Mouse (Mus musculus) brown adipose tissue, adult 24 weeks (tissue): ENCODE data around the gene Acy3. TPM values are rescaled to one million over a fixed set of nuclear protein-coding genes. Genes with fewer than 3 reads are reported as not detected.
"Not testable (repeated sequence)": the region's sequence is repeated elsewhere in the genome, so short reads cannot be mapped to it uniquely, and the experiment has no call there.

Source experiments
- H3K27ac ChIP-seq: fragments of 200-500 bp; replicated peaks from 2 replicates; pipeline ENCODE4 v1.5.1; 2012; ENCODE audit warnings: low read depth, mild to moderate bottlenecking, low read length
- H3K4me1 ChIP-seq: fragments of 200-500 bp; 2 replicates; pipeline ENCODE4 v1.6.1; 2012; ENCODE audit warnings: low read length, mixed read lengths; ENCODE audit not compliant: control insufficient read depth, insufficient read depth, insufficient read length
- H3K4me3 ChIP-seq: fragments of 200-500 bp; 2 replicates; pipeline ENCODE4 v1.5.1; 2012; ENCODE audit warnings: low read depth, mild to moderate bottlenecking, low read length, moderate library complexity; ENCODE audit not compliant: insufficient read depth
- polyA plus RNA-seq: library from polyadenylated mRNA; stranded (reverse); fragments of >200 nt; gene quantifications from 2 replicates; pipeline ENCODE4 v1.2.4, GENCODE M21; 2012; ENCODE audit not compliant: missing spikeins, insufficient read depth, insufficient read length

Acy3 gene
- polyA plus RNA-seq, 1 experiment = 40.6 TPM

- H3K27ac ChIP-seq = no peak overlapping the region
Observed at GRCm38 (mm10) chr19:3960211-3960610, 26.2 kb upstream of the Acy3 start.

DNA sequence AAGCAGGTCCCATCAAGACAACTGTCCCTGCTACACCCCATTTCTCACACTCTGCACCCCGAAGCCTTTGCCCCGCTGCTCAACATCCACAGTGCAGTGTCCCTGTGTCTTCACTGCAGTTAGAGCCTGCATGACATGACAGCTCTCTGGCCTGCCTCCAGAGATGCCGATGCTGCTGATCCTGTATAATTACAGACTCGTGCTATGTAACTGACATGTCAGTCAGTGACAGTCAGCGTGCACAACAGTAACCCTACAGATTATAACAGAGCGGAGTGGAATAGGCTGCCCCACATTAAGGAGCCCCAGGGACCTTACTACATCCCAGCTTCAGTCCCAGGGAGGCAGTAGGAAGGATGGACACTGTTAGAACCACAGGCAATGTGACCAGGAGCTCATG lies 24.6 kb upstream of the Acy3 start:
- H3K27ac ChIP-seq, H3K4me1 ChIP-seq: not testable (repeated sequence)

More at GRCm38 (mm10) chr19:3960211-3960610, 26.2 kb upstream of the Acy3 start:
- Histone ChIP-seq H3K4me3 (no peak overlapping the region), H3K4me1 (peaks cover 3% of the 10 kb centered on the region; the same call in 1 of the 2 replicates)

DNA sequence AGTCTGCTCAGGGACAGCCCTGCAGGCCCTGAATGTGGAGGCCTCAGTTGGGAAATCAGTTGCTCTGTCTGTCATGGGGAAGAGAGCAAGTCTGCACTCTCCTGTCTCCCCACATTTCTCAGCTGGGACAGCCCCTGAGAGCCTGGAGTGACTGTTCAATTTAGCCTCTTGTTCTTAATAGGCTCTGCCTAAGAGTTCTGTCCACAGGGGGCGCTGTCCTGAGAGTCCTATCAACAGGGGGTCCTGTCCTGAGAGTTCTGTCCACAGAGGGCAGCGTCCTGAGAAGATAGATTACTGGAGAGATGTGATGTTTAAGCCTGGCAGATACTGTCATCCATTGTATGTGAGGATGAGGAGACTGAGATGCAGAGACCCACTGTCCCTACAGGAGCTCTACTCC lies 23.9 kb upstream of the Acy3 start:
- Histone ChIP-seq H3K4me3 (no peak overlapping the region), H3K27ac (no peak overlapping the region), H3K4me1 (peaks cover 3% of the 10 kb centered on the region; the same call in 1 of the 2 replicates)

More for the DNA sequence above, 24.6 kb upstream of the Acy3 start:
- H3K4me3 ChIP-seq = not testable (repeated sequence)

DNA sequence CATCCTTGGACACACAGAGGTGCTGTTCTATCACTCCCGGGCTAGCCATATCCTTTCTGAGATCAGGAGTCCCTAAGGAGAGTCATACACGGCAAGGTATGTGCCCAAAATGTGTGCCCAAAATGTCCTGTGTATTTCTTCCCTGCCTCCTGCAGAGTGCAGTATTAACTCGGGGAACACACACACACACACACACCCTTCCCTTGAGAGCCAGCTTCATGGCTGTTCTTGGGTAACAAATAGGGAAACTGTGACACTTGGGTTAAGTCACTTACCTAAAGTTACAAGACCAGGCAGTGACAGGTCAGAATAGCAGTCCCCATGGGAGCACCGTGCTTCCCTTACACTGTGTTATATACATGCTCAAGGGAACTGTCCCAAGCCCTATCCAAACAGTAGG lies 22.3 kb upstream of the Acy3 start:
- no peak overlapping the region for H3K27ac ChIP-seq
- no peaks in the 10 kb centered on the region for H3K4me1 ChIP-seq
- no peak overlapping the region for H3K4me3 ChIP-seq

- Histone ChIP-seq H3K27ac (no peak overlapping the region), H3K4me3 (no peak overlapping the region), H3K4me1 (no peaks in the 10 kb centered on the region)
Observed at GRCm38 (mm10) chr19:3966330-3967075, 19.9 kb upstream of the Acy3 start.

DNA sequence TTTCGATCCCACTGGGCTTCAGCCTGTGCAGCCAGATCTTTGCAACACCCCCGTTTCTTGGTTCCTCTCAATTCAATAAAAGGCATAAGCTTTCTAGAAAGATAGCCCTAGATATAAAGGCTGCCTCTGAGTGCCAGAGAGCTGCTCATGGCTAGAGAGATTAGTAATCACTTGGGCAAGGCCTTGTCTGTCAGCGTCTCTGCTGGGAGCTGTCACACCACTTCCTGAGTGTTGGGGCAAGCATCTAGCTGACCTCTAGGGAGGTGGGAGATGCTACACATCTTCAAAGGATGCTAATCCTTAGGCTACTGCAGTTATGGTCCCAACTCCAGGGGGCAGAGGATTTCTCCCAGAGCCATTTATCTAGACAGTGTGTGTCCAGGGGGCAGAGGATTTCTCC lies 19.1 kb upstream of the Acy3 start:
- H3K4me3 ChIP-seq = no peak overlapping the region
- H3K27ac ChIP-seq = no peak overlapping the region
- 0 out of 2 replicates have a peak, but pooled peaks cover 2% of the 10 kb centered on the region for H3K4me1 ChIP-seq

GRCm38 (mm10) chr19:3972229-3972628 lies 14.1 kb upstream of the Acy3 start, which contains the start of gene Aldh3b2:
TSS of gene Aldh3b2 (plus strand) at chr19:3972328.
- H3K4me1 ChIP-seq = 0 out of 2 replicates have a peak, but pooled peaks cover 2% of the 10 kb centered on the region
- 0 out of 2 replicates have a peak within 1 kb of the TSS, but pooled peaks have one; percentile 11 for H3K27ac ChIP-seq
- no peak within 1 kb of the TSS for H3K4me3 ChIP-seq

GRCm38 (mm10) chr19:3974608-3975007 lies 11.8 kb upstream of the Acy3 start:
- H3K4me1 ChIP-seq, H3K4me3 ChIP-seq, H3K27ac ChIP-seq: not testable (repeated sequence)

- Histone ChIP-seq H3K4me1 (0 out of 2 replicates have a peak, but pooled peaks cover 2% of the 10 kb centered on the region), H3K4me3 (no peak overlapping the region), H3K27ac (no peak overlapping the region)
Observed at GRCm38 (mm10) chr19:3975866-3976265, 10.5 kb upstream of the Acy3 start.

GRCm38 (mm10) chr19:3980309-3980708 lies 6.1 kb upstream of the Acy3 start:
- peaks cover 4% of the 10 kb centered on the region; the same call in 1 of the 2 replicates for H3K4me1 ChIP-seq
- H3K4me3 ChIP-seq = no peak overlapping the region
- H3K27ac ChIP-seq = no peak overlapping the region

- Histone ChIP-seq H3K4me3 (no peak overlapping the region), H3K27ac (no peak overlapping the region), H3K4me1 (peaks cover 10% of the 10 kb centered on the region; the same call in 1 of the 2 replicates)
Observed at GRCm38 (mm10) chr19:3980917-3981316, 5.5 kb upstream of the Acy3 start.

DNA sequence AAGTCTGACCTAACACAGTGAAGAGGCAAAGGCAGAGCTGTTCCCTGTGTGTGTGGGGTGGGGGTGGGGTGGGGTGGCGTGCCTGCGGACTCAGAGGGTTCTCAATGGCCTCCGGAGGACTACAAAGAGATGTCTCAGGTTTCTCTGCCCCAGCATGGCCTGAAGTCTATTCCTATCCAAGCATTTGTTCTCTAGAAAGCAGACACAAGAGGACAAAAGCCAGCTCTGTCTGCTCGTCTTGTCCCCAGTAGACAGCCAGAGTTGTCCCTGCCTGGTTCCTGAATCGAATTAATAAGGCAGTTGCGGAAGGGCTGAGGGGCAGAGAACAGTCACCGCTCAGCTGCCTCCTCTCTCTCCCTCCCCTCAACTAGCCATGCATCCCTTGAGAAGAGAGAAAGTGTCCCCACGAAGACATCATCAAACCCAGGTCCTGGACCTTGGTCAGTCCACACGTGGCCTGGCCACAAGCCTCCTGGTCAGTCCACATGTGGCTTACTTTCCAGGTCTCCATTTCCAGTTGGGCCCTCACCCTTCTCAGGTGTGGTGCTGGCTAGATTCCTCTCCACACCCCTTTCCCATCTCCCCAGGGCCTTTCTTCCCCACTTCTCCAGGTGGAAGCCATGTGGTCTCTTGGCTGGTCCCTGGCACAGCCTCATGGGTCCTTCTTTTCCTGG lies 2.7 kb upstream of the Acy3 start:
- H3K4me1 ChIP-seq = peaks cover 20% of the 10 kb centered on the region
- no peak overlapping the region for H3K27ac ChIP-seq
- H3K4me3 ChIP-seq = no peak overlapping the region

- Histone ChIP-seq H3K27ac (peak overlapping the region; percentile 32), H3K4me1 (peaks cover 20% of the 10 kb centered on the region), H3K4me3 (no peak overlapping the region)
Observed at GRCm38 (mm10) chr19:3985261-3985681, 1.1 kb upstream of the Acy3 start.

- H3K27ac ChIP-seq = no peak overlapping the region
- H3K4me1 ChIP-seq = peaks cover 20% of the 10 kb centered on the region
- no peak overlapping the region for H3K4me3 ChIP-seq
Observed at GRCm38 (mm10) chr19:3988066-3988465, 1.7 kb downstream of the Acy3 start.

DNA sequence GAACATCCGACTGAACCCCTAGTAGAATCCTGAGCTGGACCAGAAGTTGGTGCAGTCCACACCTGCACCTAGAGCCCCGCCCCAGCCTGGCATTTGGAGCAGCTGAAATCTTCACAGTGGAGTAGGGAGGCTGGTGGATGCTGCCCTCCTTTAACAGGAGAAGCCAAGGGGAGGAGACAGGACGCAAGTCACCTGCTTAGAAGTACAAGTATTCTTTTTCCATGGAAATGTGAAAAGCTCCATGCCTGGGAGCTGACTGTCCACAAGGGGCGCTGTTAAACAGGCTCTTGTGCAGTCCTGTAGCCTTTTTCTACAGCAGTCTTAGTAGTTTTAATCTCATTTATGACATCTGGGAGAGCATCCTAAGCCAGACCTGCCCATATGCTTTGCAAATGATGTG lies 2.4 kb downstream of the Acy3 start:
- no peak overlapping the region for H3K27ac ChIP-seq
- H3K4me3 ChIP-seq = no peak overlapping the region
- peaks cover 20% of the 10 kb centered on the region for H3K4me1 ChIP-seq
